Mouse (Mus musculus) urinary bladder, adult 18-20 months (tissue): ENCODE measurements around the gene Acp2.

Source experiments
- DNase-seq, 2 experiments: peaks; one replicate each; pipeline ENCODE4 v3.0.0; 2022; ENCODE audit warnings: low spot score in 2 of 2, mixed read lengths in 2 of 2

Acp2 gene

DNA sequence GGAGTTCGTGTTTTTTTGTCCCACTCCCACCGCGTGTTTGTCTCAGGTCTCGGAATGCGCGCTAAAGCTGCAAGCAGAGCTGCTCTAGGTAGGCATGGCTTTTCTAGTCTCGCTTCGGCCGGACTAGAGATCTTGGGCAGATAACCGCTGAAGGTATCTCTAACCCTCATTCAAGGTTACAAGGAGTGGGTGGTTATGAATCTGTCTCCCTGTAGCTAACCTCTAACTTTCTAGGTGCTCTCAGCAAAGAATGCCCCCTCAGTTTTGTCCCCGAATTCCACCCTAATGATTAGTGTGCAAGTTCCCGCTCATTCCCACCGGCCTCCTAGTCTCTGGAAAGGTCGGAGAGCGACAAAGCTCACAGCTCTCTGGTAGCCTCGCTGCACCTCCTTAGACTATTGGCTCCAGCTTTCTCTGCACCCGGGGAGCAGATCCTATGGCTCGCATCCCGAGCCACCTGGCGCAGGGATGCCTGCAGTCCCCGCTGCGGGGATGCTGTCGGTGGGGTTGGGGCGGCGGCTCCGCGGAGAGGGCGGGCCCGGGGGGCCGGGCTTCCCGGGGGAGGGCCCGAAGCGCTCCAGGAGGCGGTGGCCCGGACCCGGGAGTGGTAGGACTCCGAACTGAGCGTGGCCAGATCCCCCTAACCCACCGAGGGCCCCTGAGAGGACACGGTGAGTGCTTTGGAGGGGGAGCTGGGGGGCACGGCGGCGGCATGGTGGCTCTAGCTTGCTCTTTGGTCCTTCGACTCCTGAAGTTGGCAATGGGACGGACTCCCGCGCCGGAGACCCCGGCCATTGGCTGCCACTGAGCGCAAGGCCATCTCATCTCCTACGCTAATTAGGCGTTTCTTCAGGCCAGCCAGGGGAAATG is 53.8 kb downstream of the Acp2 start:
- peak; percentile 42 to 77 for DNase-seq

GRCm38 (mm10) chr2:91257126-91257980 is 54.7 kb downstream of the Acp2 start:
- DNase-seq, result peak; percentile 33 to 60

DNA sequence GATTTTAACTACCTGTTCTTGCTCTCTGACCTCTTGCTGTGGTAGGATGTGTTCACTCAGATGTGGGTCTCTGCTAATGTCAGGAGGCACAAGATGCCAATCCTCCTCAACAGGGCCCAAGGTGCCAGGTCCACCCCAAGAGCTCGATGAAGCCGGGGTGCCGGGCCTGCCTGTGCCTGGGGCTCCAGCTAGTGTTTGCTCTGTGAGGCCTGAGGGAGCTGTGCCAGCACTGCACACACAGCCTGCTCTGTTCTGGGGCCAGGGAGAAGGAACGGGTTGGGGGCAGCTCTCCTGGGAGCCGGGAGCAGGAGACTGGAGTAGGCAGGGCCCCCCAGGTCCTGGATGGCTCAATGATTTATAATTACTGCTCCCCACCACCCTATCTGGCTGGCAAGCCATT is 55.4 kb downstream of the Acp2 start:
- DNase-seq, result no peak

DNA sequence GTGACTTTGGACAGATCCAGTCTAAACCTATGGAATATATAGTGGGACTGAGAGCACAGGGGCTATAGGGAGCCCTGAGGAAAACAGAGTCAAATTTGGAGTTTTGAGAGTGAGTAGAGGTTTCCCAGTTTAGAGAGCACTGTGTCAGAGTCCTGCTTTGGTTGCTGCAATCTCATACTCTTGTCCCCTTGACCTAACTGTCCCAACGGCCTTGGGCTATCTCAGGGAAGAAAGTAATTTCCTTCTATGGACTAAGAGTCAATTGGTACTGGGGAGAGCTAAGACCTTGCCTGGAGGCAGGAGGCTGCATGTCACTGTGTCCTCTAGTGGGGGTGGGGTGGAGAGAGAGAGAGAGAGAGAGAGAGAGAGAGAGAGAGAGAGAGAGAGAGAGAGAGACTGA is 56.1 kb downstream of the Acp2 start:
- no peak for DNase-seq

DNA sequence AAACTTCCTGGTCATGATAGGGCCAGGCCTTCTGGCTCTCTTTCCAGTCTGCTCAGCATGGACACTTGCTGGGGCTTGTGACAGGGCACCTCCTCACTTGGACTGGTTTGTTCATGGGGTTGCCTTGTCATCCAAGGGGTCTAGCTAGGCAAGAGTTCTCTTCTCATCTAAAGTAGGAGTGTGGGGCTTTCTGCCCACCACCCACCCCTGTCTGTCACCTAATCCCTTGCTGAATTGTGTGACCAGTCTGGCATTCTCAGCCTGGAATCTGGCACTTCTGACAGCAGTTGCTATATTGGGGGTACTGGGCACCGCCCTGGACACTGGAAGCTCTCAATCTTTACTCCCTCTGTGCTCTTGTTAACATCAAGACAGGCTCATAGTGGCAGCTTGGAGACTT is 56.8 kb downstream of the Acp2 start:
- no peak for DNase-seq
